Mouse (Mus musculus) thymus, postnatal 36 days (tissue): ENCODE measurements around the gene Fgf14.
"Not testable (repeated sequence)": the region's sequence is repeated elsewhere in the genome, so short reads cannot be mapped to it uniquely, and the experiment has no call there.

Source experiments
- DNase-seq, 2 experiments: peaks; one replicate each; pipeline ENCODE4 v3.0.0; 2022; ENCODE audit warnings: mixed read lengths in 2 of 2

Fgf14 gene

GRCm38 (mm10) chr14:124191913-124192814 lies 484.8 kb downstream of the Fgf14 start:
- peak in 1 of 2 experiments; percentile 5 for DNase-seq

GRCm38 (mm10) chr14:124180265-124180664 lies 496.7 kb downstream of the Fgf14 start:
- no peak for DNase-seq

- DNase-seq = no peak
These were observed 502.8 kb downstream of the Fgf14 start for GRCm38 (mm10) chr14:124174111-124174510.

- DNase-seq = no peak
These were observed 513.2 kb downstream of the Fgf14 start for GRCm38 (mm10) chr14:124163618-124164185.

- no peak for DNase-seq
These were observed 529.5 kb downstream of the Fgf14 start for GRCm38 (mm10) chr14:124147378-124147777.

- DNase-seq = no peak
These were observed 569.6 kb downstream of the Fgf14 start for GRCm38 (mm10) chr14:124107205-124107873.

GRCm38 (mm10) chr14:124083126-124083525 lies 593.8 kb downstream of the Fgf14 start:
- DNase-seq = no peak

GRCm38 (mm10) chr14:124044016-124044415 lies 632.9 kb downstream of the Fgf14 start:
- no peak for DNase-seq

GRCm38 (mm10) chr14:124040651-124041050 lies 636.3 kb downstream of the Fgf14 start:
- no peak for DNase-seq

GRCm38 (mm10) chr14:124037434-124037833 lies 639.5 kb downstream of the Fgf14 start:
- DNase-seq = no peak

GRCm38 (mm10) chr14:124036575-124037205 lies 640.2 kb downstream of the Fgf14 start:
- no peak for DNase-seq

GRCm38 (mm10) chr14:124033302-124033701 lies 643.6 kb downstream of the Fgf14 start:
- not testable (repeated sequence) for DNase-seq

- DNase-seq = no peak
These were observed 648.8 kb downstream of the Fgf14 start for GRCm38 (mm10) chr14:124027886-124028670.

- DNase-seq = no peak
These were observed 686.2 kb downstream of the Fgf14 start for GRCm38 (mm10) chr14:123990591-123991195.

- no peak for DNase-seq
These were observed 708.9 kb downstream of the Fgf14 start for GRCm38 (mm10) chr14:123967996-123968395.

GRCm38 (mm10) chr14:123966531-123966930 lies 710.4 kb downstream of the Fgf14 start:
- DNase-seq = no peak
